Mouse (Mus musculus): ENCODE data around the gene Nin.

GRCm38 (mm10) chr12:70097316-70097715 lies 16.2 kb downstream of the Nin start:
- TF ChIP-seq CTCF (IDR thresholded peaks at IDR 0.05; ENCODE audit: low read depth) (no peak), EP300 (optimal IDR thresholded peaks at IDR 0.05) (no peak)
